Mouse (Mus musculus): ENCODE measurements around the gene Fbxw10.
A peak's percentile ranks its signal among the peaks of the same experiment; 100 is the strongest.

The Fbxw10 gene

GRCm38 (mm10) chr11:62909720-62910306, 62.9 kb downstream of the Fbxw10 start:
- no peak for DNase-seq (ENCODE audit: low spot score)

DNA sequence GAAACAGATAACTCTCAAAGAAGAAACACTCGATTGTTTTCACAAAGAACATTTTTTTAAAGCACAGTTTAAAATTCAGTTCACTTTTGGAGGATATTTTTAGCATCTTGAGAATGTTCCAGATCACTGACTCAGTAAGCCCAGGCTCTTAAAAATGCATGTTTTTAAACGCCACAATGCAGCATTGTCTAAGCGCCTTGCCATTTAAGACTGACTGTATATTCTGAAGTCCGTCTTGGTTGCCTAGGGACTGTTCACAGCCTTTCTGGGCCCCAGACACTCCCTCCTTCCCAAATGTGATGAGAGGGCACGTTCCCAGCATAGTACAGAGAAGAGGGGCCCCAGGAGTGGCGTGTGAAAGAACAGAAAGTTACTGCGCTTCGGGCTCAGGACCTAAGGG, 64.5 kb downstream of the Fbxw10 start:
- DNase-seq (ENCODE audit: low spot score) = no peak

DNA sequence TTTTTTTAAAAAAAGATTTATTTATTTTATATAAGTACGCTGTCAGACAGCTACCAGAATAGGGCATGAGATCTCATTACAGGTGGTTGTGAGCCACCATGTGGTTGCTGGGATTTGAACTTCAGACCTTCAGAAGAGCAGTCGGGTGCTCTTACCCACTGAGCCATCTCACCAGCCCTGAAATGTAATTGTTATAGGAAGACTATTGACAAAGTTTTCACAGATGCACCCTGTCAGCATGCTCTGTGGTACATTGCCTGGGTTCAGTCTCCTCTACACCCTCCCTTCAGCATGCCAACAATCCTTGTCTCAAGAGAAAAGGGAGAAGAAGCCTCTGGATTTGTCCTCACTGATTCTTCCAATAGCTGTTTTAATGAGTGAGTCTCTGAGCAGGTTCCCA, 66.3 kb downstream of the Fbxw10 start:
- no peak for DNase-seq (ENCODE audit: low spot score)

DNA sequence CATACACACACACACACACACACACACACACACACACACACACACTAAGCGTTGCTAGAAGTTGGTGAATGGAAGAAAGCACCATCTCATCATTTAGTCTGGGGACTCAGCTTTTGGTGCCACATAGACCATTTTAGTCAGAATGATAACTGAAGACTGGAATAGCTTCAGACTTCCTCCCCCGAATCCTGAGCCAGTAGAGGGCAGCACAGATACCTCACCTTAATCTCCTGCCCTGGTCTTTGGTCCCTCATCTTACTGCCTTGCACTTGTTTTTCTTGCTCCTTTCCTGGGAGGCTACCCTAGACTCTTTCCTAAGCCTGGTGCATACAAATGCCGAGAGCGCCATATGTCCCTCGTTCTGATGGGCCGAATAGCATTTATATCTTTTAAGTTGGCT, 67.7 kb downstream of the Fbxw10 start:
- peak; percentile 51 for DNase-seq (ENCODE audit: low spot score)

DNA sequence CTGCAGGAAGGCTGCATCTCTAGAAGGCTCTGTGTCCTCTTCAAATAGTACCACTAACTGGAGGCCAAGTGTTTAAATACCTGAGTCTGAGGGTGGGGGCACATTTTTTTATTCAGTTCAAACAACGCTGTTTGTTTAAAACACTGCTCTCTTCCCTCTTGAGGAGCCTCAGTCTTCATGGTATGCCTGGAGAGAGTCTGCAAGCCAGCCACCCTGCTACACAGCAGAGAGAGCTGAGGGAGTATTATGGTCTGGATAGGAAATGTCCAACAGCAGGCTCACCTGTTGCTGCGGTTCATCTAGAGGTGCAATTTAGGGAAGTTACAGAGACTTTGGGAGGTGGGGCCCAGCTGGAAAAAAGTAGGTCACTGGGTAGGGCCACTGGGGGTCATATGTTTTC, 68.6 kb downstream of the Fbxw10 start:
- DNase-seq (ENCODE audit: low spot score) = peak; percentile 26

DNA sequence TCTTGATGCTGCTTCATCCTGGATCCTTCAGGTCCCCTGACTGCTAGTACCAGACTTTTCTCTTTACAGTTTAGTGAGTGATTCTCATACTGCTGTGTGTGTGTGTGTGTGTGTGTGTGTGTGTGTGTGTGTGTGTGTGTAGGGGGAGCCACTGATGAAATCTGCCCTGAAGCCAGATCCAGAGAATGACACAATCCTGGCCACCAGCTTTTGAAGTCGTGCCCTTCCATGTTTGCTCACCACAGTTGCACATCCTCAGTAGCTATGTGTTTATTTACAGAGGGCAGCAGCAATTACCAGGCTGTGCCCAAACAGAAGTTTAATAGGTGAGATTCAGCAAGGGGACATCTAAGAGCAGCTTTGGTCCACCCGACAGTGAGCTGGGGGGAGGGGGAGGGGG, 69.9 kb downstream of the Fbxw10 start:
- DNase-seq (ENCODE audit: low spot score) = no peak

DNA sequence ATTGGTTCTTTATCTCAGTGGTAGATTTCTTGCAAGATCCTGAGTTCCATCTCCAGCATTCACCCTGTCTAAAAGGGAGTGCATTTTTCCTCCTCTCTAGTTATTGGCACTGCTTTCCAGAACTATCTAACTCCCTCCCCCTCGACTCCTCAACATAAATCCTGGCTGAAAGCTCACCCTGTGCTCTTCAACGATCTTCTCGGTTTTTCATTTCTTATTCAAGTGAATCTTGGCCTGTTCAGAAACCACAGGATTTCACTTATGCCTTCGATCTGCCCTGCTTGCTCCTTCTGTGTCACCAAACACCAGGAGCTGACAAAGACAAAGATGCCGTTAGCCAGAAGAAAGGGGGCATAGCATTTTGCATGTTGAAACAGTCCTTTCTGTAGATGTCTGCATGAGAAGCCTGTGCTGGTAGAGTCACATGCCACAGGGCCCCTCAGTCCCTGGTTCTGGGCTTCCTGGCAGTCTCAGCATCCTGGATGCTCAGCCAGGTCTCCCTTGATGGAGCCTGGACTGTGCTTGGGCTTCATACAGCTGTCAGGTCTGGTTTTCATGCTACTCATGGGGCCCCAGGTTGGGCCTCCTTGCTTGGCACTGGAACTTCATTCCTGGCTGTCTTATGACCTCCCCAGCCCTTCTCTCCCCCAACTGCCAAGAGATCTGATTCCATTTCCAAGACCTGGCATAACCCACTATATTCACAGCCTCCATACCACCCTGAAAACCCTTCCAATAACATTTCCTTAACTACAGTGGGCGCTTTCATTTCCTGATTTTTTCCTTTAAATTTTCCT, 73.3 kb downstream of the Fbxw10 start:
- no peak for DNase-seq (ENCODE audit: low spot score)

- no peak for DNase-seq (ENCODE audit: low spot score)
Observed at GRCm38 (mm10) chr11:62920743-62921050, 73.8 kb downstream of the Fbxw10 start.

DNA sequence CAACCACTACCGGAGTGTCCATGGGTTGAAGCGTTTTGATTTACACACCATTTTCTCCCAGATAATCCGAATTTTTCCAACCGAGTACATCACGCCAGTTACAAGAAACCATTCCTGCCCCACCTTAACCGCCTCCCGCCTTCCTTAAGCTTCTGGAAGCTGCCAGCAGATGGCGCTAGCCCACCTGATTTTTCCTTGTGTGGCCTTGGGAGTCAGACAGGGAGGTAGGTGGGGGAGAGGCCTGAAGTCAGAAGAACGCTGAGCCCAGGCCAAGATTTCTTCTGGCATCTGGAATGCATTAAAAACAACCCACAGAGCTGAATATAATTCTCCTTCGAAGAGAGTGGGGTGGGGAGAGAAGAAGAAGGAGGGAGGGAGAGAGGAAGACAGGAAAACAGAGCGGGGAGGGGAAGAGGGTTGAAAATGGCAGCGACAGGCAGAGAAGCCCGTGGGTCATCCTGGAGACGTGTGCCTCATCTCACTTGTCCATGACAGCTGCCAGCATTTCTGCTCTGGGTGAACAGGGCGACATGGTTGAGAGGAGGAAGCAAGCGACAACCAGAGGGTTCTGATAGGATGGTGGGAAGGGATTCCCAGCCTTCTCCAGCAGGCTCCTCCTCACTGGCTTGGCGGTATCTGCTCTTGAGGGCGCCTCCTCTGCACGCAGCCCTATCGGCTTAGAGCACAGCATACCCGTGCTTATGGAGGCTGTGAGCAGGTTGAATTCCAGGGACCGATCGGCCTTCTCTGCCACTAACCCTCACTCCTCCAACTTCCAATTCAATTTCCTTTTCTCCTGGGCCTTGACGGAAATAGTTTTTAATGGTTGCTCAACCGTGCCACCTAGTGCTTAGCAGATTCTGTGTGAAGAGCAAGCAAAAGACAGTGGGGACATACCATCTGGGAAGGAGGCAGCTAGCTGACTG, 74.4 kb downstream of the Fbxw10 start:
- peak; percentile 94 for DNase-seq (ENCODE audit: low spot score)

DNA sequence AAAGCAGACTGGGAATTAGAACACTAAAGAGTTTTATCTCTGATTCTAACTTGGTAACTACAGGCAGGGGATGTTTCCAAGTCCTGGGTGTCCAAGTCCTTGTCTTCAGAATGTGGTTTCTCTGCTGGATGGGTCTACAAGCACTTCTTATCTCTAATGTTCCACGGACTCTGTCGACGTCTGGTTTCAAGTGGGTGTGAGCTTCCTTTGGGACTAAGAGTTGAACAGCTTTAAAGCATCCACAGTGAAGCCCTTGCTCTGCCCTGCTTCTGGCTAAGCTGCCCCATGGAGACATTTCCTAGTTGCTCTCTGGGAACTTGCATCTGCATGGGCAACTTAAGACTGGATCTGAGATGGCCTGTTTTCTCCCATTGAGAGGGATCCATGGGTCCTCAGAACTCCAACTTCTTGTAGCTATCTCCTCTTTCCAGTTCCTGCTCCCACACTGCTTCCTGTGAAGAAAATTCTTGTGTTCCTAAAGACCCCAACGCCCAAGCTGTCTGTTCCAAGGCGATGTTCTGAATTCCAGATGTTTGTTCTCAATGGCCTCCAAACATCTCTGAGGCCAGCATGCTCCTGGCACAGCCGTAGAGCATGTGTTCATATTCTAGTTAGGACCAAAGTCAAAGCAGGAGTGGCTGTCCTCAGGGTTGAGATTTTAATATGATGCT, 77.4 kb downstream of the Fbxw10 start:
- peak; percentile 39 for DNase-seq (ENCODE audit: low spot score)
